Mouse (Mus musculus) regulatory T cell (primary cell): Measurements from ENCODE around the gene Olfr538.
"Not testable (repeated sequence)": the region's sequence is repeated elsewhere in the genome, so short reads cannot be mapped to it uniquely, and the experiment has no call there.

Experiments
- in situ Hi-C: fragments of 300-600 bp; cut with MboI, MseI; formaldehyde crosslinking; loops from one replicate; pipeline ENCODE4 v1.15.1; 2025; ENCODE audit warnings: high pct_unique_total_duplicates

Gene Olfr538

DNA sequence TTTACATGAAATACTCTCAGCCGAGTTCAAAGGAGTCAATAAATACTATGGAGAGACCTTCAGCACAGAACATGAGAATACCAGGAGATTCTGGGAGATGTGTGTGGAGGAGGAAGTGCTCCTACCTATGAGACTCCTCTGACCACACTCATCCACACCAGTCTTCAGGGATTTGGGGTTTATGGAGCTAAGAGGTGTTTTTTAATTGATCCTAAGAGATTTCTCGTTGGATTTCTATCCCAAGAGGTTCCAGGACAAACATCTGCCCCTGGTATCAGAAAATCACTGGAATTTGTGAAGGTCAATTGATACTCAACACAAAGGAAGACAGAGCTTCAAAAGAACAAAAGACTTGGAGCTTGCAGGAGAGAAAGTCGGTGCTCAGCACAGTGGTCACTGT, at the start of gene Olfr538:
TSS of gene Olfr538 (plus strand) at position 301 of the 400 bp plus-strand sequence.
- in situ Hi-C loops = no loop called here

- in situ Hi-C loops = no loop called here
Observed at GRCm38 (mm10) chr7:140539746-140540145, 27.9 kb upstream of the Olfr538 start.

DNA sequence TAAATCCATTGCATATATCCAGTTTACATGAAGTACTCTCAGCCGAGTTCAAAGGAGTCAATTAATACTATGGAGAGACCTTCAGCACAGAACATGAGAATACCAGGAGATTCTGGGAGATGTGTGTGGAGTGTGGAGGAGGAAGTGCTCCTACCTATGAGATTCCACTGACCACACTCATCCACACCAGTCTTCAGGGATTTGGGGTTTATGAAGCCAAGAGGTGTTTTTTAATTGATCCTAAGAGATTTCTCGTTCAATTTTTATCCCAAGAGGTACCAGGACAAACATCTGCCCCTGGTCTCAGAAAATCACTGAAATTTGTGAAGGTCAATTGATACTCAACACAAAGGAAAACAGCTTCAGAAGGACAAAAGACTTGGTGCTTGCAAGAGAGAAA, 33.3 kb downstream of the Olfr538 start, which contains the start of gene Olfr46:
TSS of gene Olfr46 (plus strand) at position 301 of the 400 bp plus-strand sequence.
- in situ Hi-C loops = not testable (repeated sequence)
